Mouse (Mus musculus) heart, embryonic 14.5 days (tissue): Measurements from ENCODE around the gene Spsb3. TPM values are rescaled to one million over a fixed set of nuclear protein-coding genes. Genes with fewer than 3 reads are reported as not detected.

ENCODE experiments used
- ATAC-seq: fragments of 200-750 bp; cut with Nextera tagmentation; 2 replicates; pipeline ENCODE4 v1.8.0; 2017; ENCODE audit warnings: low read depth, moderate TSS enrichment; ENCODE audit not compliant: insufficient number of reproducible peaks, insufficient read depth, low FRiP score
- H3K27ac ChIP-seq, 2 experiments: fragments of 200-500 bp in 1 of 2; fragments of 300-500 bp in 1 of 2; sonication (generic) in 1 of 2; replicated peaks in 1 of 2; 2 replicates each; pipeline ENCODE4 v1.5.1; 2012 to 2014; ENCODE audit warnings: low read depth in 2 of 2, low read length in 2 of 2, control low read depth in 1 of 2, mild to moderate bottlenecking in 1 of 2, mixed read lengths in 1 of 2; ENCODE audit not compliant: control insufficient read depth in 1 of 2, insufficient read depth in 1 of 2
- H3K27me3 ChIP-seq: fragments of 300-500 bp; sonication (generic); 2 replicates; pipeline ENCODE4 v1.6.1; 2014; ENCODE audit warnings: mild to moderate bottlenecking, low read length, control low read depth; ENCODE audit not compliant: control insufficient read depth, insufficient read depth
- H3K36me3 ChIP-seq: fragments of 300-500 bp; sonication (generic); 2 replicates; pipeline ENCODE4 v1.6.1; 2014; ENCODE audit warnings: mild to moderate bottlenecking, control low read depth, low read length, mixed read lengths; ENCODE audit not compliant: control insufficient read depth, insufficient read depth
- H3K4me1 ChIP-seq, 2 experiments: fragments of 200-500 bp in 1 of 2; fragments of 300-500 bp in 1 of 2; sonication (generic) in 1 of 2; 2 replicates each; pipeline ENCODE4 v1.6.1; 2012 to 2014; ENCODE audit warnings: low read length in 2 of 2, control low read depth in 1 of 2, mixed read lengths in 1 of 2; ENCODE audit not compliant: control insufficient read depth in 2 of 2, insufficient read depth in 2 of 2
- H3K4me2 ChIP-seq: fragments of 300-500 bp; sonication (generic); 2 replicates; pipeline ENCODE4 v1.6.1; 2014; ENCODE audit warnings: mild to moderate bottlenecking, low read length
- H3K4me3 ChIP-seq, 2 experiments: fragments of 200-500 bp in 1 of 2; fragments of 300-500 bp in 1 of 2; sonication (generic) in 1 of 2; 2 replicates each; pipeline ENCODE4 v1.5.1; 2012 to 2014; ENCODE audit warnings: low read length in 2 of 2, mild to moderate bottlenecking in 2 of 2, control low read depth in 1 of 2, low read depth in 1 of 2, moderate library complexity in 1 of 2; ENCODE audit not compliant: control insufficient read depth in 1 of 2, insufficient read depth in 1 of 2
- H3K9ac ChIP-seq: fragments of 300-500 bp; sonication (generic); 2 replicates; pipeline ENCODE4 v1.6.1; 2014; ENCODE audit warnings: mild to moderate bottlenecking, low read length
- H3K9me3 ChIP-seq: fragments of 300-500 bp; sonication (generic); 2 replicates; pipeline ENCODE4 v1.6.1; 2016; ENCODE audit warnings: low read length, control low read depth; ENCODE audit not compliant: control insufficient read depth
- WGBS: fragments of 180-500 bp; shearing (Covaris S2); extraction: QIAGEN DNeasy Blood & Tissue Kit; methylation state at CpG from one replicate; pipeline ENCODE4 v1.1.7; 2014; 5-methylcytosine and 5-hydroxymethylcytosine counted together
- polyA plus RNA-seq: library from polyadenylated mRNA; unstranded; fragments of >200 nt; fragmentation: Nextera tagmentation; extraction: Ambion mirVana; gene quantifications from 2 replicates; pipeline ENCODE4 v1.2.1, GENCODE M21; 2014

Spsb3 gene
- polyA plus RNA-seq, 1 experiment from 2014 or later, result 28.2 TPM

- H3K36me3 ChIP-seq, result peaks cover 19% of the 10 kb centered on the region; the same call in 1 of the 2 replicates
- H3K27ac ChIP-seq, result peak within 1 kb of the TSS; percentile 63 to 83
- H3K9me3 ChIP-seq, result no peaks in the 10 kb centered on the region
- peak within 1 kb of the TSS; percentile 68 for H3K4me2 ChIP-seq
- H3K9ac ChIP-seq, result peak within 1 kb of the TSS; percentile 80
- peaks cover 6 to 19% of the 10 kb centered on the region in 2 experiments for H3K4me1 ChIP-seq
- peak; percentile 96 for ATAC-seq
- under 1% methylated on average over 78 of the region's 78 CpGs for WGBS
- peak within 1 kb of the TSS; percentile 73 to 80 for H3K4me3 ChIP-seq
- H3K27me3 ChIP-seq, result no peaks in the 10 kb centered on the region
Observed at GRCm38 (mm10) chr17:24936259-24937237, 50.1 kb downstream of the Spsb3 start, which contains the start of gene Mapk8ip3. Mapk8ip3 (minus strand) TSS chr17:24936977.

GRCm38 (mm10) chr17:24937266-24937665 is 50.8 kb downstream of the Spsb3 start:
- Histone ChIP-seq H3K27ac (peak overlapping the region; percentile 63 to 83), H3K36me3 (peaks cover 16% of the 10 kb centered on the region; the same call in 1 of the 2 replicates), H3K9me3 (no peaks in the 10 kb centered on the region), H3K4me2 (peak overlapping the region; percentile 68), H3K4me3 (peak overlapping the region; percentile 73 to 80), H3K9ac (peak overlapping the region; percentile 80), H3K27me3 (no peaks in the 10 kb centered on the region), H3K4me1 (peaks cover 6 to 19% of the 10 kb centered on the region in 2 experiments)
- no peak for ATAC-seq
- WGBS, result 49% methylated on average over 6 of the region's 6 CpGs

Other genes starting within 250 kb of the Spsb3 start
- gene Slc9a3r2, start 236.3 kb upstream of the Spsb3 start, polyA plus RNA-seq, result 59.6 and 60.9 TPM in 2 replicates
- gene Npw, start 228.2 kb upstream of the Spsb3 start, polyA plus RNA-seq, result not detected in 2 replicates
- 18.4 and 19.4 TPM in 2 replicates for gene Zfp598, start 217.0 kb upstream of the Spsb3 start, polyA plus RNA-seq
- gene Syngr3, start 196.7 kb upstream of the Spsb3 start, polyA plus RNA-seq, result 0.42 and 0.69 TPM in 2 replicates
- 29.3 and 29.7 TPM in 2 replicates for gene Gfer, start 190.5 kb upstream of the Spsb3 start, polyA plus RNA-seq
- gene Noxo1, start 190.4 kb upstream of the Spsb3 start, polyA plus RNA-seq, result 0.68 and 1.1 TPM in 2 replicates
- 39.2 and 40.2 TPM in 2 replicates for gene Tbl3, start 179.0 kb upstream of the Spsb3 start, polyA plus RNA-seq
- gene Rnf151, start 168.6 kb upstream of the Spsb3 start, polyA plus RNA-seq, result not detected in 2 replicates
- gene Rps2, start 168.5 kb upstream of the Spsb3 start, polyA plus RNA-seq, result 919 and 1,010 TPM in 2 replicates
- gene Ndufb10, start 162.2 kb upstream of the Spsb3 start, polyA plus RNA-seq, result 556 and 564 TPM in 2 replicates
- gene Rpl3l, start 158.8 kb upstream of the Spsb3 start, polyA plus RNA-seq, result 1.3 and 1.7 TPM in 2 replicates
- gene Msrb1, start 150.0 kb upstream of the Spsb3 start, polyA plus RNA-seq, result 26.8 and 27.2 TPM in 2 replicates
- gene Hs3st6, start 133.7 kb upstream of the Spsb3 start, polyA plus RNA-seq, result 0.18 and 0.43 TPM in 2 replicates
- gene Meiob, start 82.4 kb upstream of the Spsb3 start, polyA plus RNA-seq, result not detected in 2 replicates
- gene Hagh, start 46.5 kb upstream of the Spsb3 start, polyA plus RNA-seq, result 62.7 and 68.4 TPM in 2 replicates
- gene Fahd1, start 36.3 kb upstream of the Spsb3 start, polyA plus RNA-seq, result 46.5 and 47.2 TPM in 2 replicates
- not detected in 2 replicates for gene Igfals, start 20.6 kb upstream of the Spsb3 start, polyA plus RNA-seq
- gene Nubp2, start 294 bp upstream of the Spsb3 start, polyA plus RNA-seq, result 37.8 and 39.8 TPM in 2 replicates
- gene Eme2, start 8.4 kb downstream of the Spsb3 start, polyA plus RNA-seq, result 14.7 and 16.0 TPM in 2 replicates
- gene Mrps34, start 8.5 kb downstream of the Spsb3 start, polyA plus RNA-seq, result 82.1 and 82.8 TPM in 2 replicates
- gene Nme3, start 9.9 kb downstream of the Spsb3 start, polyA plus RNA-seq, result 39.4 and 43.9 TPM in 2 replicates
- 27.8 and 31.0 TPM in 2 replicates for gene Mapk8ip3, start 50.3 kb downstream of the Spsb3 start, polyA plus RNA-seq
- 62.1 and 63.1 TPM in 2 replicates for gene Jpt2, start 74.0 kb downstream of the Spsb3 start, polyA plus RNA-seq
- 6.4 and 7.6 TPM in 2 replicates for gene Cramp1l, start 129.1 kb downstream of the Spsb3 start, polyA plus RNA-seq
- gene Ift140, start 129.4 kb downstream of the Spsb3 start, polyA plus RNA-seq, result 9.9 and 10.6 TPM in 2 replicates
- 19.5 and 23.4 TPM in 2 replicates for gene Tmem204, start 196.9 kb downstream of the Spsb3 start, polyA plus RNA-seq
- 19.3 and 27.8 TPM in 2 replicates for gene Telo2, start 229.3 kb downstream of the Spsb3 start, polyA plus RNA-seq
- 0.14 and 0.44 TPM in 2 replicates for gene Ptx4, start 234.1 kb downstream of the Spsb3 start, polyA plus RNA-seq
- 16.4 and 17.2 TPM in 2 replicates for gene Clcn7, start 246.7 kb downstream of the Spsb3 start, polyA plus RNA-seq